Mouse (Mus musculus) macrophage (primary cell): ENCODE results near the gene Sik3. TPM values are rescaled to one million over a fixed set of nuclear protein-coding genes. Genes with fewer than 3 reads are reported as not detected.

Experiments
- H3K27ac ChIP-seq: fragments of 350-480 bp; formaldehyde crosslinking; 2 replicates; pipeline ENCODE4 v1.9.0; 2021
- H3K36me3 ChIP-seq: fragments of 350-480 bp; formaldehyde crosslinking; 2 replicates; pipeline ENCODE4 v1.9.0; 2021; ENCODE audit errors: inconsistent target
- H3K4me3 ChIP-seq: fragments of 350-480 bp; formaldehyde crosslinking; 2 replicates; pipeline ENCODE4 v1.9.0; 2021; ENCODE audit errors: inconsistent target
- H3K79me2 ChIP-seq: fragments of 350-480 bp; formaldehyde crosslinking; 2 replicates; pipeline ENCODE4 v1.9.0; 2021; ENCODE audit errors: inconsistent target
- WGBS: methylation state at CpG from one replicate; pipeline ENCODE4 v1.1.7; 2026; ENCODE audit warnings: inconsistent platforms; ENCODE audit not compliant: missing documents; 5-methylcytosine and 5-hydroxymethylcytosine counted together
- polyA plus RNA-seq: library from polyadenylated mRNA; stranded (reverse); fragments of 250-400 nt; gene quantifications from 3 replicates; pipeline ENCODE4 v1.2.4, GENCODE M21; 2018; ENCODE audit warnings: inconsistent platforms
- total RNA-seq, 78 experiments: library from RNA; depleted of rRNA; stranded (reverse); fragments of 250-400 nt; gene quantifications; 1 replicate in 9 of 78; 2 replicates in 24 of 78; 3 replicates in 43 of 78; 4 replicates in 2 of 78; pipeline ENCODE4 v1.2.4; 2018; ENCODE audit warnings: inconsistent platforms in 56 of 78

The Sik3 gene
- total RNA-seq (2018; cell fraction: chromatin; rRNA removed): 100 to 1,000 TPM in 1 of 26 experiments, 10 to 100 TPM in 25; 48.0 to 104 (median 68.7) TPM
- total RNA-seq (2018; cell fraction: cytosol; rRNA removed): 10 to 100 TPM; 28.5 to 38.5 (median 33.2) TPM
- 100 to 1,000 TPM in 1 of 26 experiments, 10 to 100 TPM in 25; 34.7 to 106 (median 47.5) TPM for total RNA-seq (2018; cell fraction: nucleus; rRNA removed)
- 23.4 to 34.1 TPM (median 27.7 TPM) in 3 replicates for polyA plus RNA-seq

DNA sequence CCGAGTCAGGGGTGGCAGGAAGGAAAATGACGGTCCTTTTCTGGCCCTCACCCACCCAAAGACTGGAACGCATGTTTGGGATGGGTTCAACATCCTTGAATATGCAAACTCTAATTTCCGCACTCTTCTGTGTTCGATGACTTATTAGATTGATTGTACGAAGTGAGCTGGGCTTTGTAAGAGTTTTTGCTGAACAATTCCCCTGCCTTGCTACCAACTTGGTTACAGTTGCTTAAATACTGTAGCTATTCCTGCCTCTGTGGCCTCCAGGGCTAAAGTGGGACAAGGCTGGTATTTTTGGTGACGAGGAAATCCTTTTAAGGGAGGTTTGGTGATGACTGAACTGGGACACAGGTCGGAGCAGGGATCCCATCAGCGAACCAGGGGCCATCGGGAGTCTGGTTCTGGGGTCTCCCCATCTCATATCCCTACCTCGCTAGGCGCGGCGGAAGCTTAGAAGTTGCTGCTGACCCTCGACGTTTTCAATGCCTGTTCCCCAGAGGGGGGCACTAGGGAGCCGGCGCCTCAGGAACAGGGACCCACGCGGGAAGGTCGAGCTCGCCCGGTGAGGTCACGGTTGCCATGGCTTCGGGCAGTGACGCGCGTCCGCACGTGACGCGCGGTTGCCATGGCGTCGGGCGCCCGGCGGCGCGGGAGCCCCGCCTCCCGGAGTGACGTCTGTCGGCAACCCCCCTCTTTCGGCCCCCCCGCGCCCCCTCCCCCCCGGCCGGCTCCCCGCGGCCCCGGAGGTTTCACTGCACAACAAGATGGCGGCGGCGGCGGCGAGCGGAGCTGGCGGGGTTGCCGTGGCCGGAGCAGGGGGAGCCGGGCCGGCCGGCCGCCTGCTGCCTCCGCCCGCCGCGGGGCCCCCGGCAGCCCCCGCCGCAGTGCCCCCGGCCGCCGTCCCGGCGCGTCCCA, at the start of gene Sik3, which contains the start of gene Pafah1b2:
Gene Sik3 (plus strand): TSS at position 730 of the 918 bp plus-strand sequence.
Gene Pafah1b2 (minus strand): TSS at position 600 of the 918 bp plus-strand sequence.
- Histone ChIP-seq H3K36me3 (no peaks in the 10 kb centered on the region), H3K79me2 (peaks cover 43% of the 10 kb centered on the region), H3K4me3 (peak within 1 kb of the TSS; percentile 67), H3K27ac (peak within 1 kb of the TSS; percentile 54)
- 6% methylated on average over 60 of the region's 78 CpGs for WGBS

GRCm38 (mm10) chr9:45963577-45963976, 49.0 kb upstream of the Sik3 start:
- 90% methylated on average over 6 of the region's 6 CpGs for WGBS
- H3K27ac ChIP-seq: no peak overlapping the region
- H3K79me2 ChIP-seq: no peaks in the 10 kb centered on the region
- peaks cover 32% of the 10 kb centered on the region for H3K36me3 ChIP-seq
- H3K4me3 ChIP-seq: no peak overlapping the region

DNA sequence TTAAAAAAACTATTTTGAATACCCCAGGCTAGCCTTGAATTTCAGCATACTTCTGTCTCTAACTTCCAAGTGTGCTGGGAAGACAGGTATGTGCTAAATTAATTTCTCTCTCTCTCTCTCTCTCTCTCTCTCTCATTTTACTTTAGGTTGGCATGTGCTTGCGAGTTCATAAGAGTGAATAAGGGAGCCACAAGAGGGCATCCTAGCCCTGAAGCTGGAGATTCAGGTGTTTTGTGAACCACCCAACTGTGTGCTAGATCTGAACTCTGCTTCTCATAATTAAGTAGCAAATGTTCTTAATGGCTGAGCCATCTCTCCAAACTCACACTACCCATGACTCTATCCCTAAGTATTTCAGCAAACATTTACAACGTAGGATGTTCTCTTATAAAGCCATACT, 35.7 kb upstream of the Sik3 start:
- no peak overlapping the region for H3K4me3 ChIP-seq
- peaks cover 40% of the 10 kb centered on the region for H3K36me3 ChIP-seq
- 100% methylated on average over 2 of the region's 2 CpGs for WGBS

GRCm38 (mm10) chr9:45979778-45980177, 32.8 kb upstream of the Sik3 start:
- no peak overlapping the region for H3K27ac ChIP-seq
- H3K4me3 ChIP-seq: no peak overlapping the region
- 100% methylated on average over 2 of the region's 2 CpGs for WGBS
- peaks cover 93% of the 10 kb centered on the region for H3K79me2 ChIP-seq
- peaks cover 11% of the 10 kb centered on the region for H3K36me3 ChIP-seq

More for the DNA sequence above, 35.7 kb upstream of the Sik3 start:
- Histone ChIP-seq H3K27ac (no peak overlapping the region), H3K79me2 (peaks cover 74% of the 10 kb centered on the region)

DNA sequence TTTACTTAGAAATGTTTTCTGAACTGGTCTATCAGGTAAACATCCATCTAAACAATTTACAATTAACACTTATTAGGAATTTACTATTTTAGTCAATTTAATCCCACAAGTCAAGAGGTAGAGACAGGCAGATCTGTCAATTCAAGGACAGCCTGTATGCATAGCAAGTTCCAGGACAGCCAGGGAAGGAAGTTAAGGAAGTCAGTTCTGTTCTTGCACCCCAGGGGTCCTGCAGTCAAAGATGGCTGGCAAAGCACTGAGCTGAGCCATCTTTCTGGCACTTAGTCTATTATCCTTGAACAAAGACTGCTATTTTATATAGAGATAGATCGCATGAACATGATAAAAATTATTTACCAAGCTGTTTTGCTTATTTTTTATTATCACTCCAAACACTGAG, 32.0 kb upstream of the Sik3 start:
- Histone ChIP-seq H3K36me3 (peaks cover 2% of the 10 kb centered on the region; the same call in 1 of the 2 replicates), H3K79me2 (peaks cover 87% of the 10 kb centered on the region), H3K27ac (no peak overlapping the region), H3K4me3 (no peak overlapping the region)
- WGBS: no CpG with 5 or more reads among the region's 1 CpGs

DNA sequence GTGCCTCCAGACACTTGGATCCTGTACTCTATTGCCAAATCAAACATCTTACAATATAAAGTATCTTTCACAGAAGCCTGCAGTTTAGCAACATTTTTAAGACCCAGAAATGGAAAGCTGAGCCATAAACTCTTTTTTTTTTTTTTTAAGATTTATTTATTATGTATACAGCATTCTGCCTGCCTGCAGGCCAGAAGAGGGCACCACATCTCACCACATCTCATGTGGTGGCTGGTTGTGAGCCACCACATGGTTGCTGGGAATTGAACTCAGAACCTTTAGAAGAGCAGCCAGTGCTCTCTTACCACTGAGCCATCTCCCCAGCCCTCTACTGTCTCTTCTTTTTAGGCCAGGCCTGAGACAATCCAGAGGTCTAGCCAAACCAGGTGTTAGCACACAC, 31.3 kb upstream of the Sik3 start:
- Histone ChIP-seq H3K79me2 (peaks cover 80% of the 10 kb centered on the region), H3K4me3 (no peak overlapping the region), H3K36me3 (no peaks in the 10 kb centered on the region), H3K27ac (no peak overlapping the region)

DNA sequence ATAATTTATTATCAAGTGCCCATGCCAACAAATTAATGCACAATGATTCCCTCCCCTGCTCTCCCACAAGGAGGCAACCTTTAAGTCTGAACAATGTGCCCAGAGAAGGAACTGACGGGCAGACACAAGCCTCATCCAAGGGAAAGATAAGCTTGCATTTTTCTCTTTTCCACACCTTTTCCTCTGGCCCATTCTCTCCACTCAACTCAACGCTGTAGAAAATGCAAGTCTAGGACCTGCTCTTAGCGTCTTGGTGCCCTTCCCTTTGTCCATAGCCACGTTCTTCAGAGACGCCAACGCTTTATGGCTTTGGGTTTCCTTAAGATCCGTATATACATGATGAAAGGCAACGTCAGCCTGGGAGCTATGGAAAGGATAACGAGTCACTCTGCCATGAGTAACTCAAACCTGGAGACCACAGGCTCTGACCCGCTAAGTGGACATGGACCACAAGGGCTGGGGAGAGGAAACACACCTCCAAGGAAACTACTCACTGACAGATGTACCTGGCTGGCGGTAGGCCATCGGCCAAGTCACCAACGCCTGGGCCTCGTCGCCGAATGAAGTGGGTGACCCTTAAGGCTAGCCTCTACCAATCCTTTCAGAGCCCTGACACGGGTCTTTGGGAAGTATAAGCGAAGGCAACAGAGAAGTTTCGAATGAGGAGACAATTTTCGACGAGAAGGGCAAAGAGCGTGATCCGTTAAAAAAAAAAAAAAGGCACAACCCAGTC, 28.8 kb upstream of the Sik3 start:
- Histone ChIP-seq H3K4me3 (peak overlapping the region; percentile 76), H3K27ac (peak overlapping the region; percentile 63), H3K79me2 (peaks cover 54% of the 10 kb centered on the region), H3K36me3 (no peaks in the 10 kb centered on the region)
- WGBS: under 1% methylated on average over 22 of the region's 23 CpGs

DNA sequence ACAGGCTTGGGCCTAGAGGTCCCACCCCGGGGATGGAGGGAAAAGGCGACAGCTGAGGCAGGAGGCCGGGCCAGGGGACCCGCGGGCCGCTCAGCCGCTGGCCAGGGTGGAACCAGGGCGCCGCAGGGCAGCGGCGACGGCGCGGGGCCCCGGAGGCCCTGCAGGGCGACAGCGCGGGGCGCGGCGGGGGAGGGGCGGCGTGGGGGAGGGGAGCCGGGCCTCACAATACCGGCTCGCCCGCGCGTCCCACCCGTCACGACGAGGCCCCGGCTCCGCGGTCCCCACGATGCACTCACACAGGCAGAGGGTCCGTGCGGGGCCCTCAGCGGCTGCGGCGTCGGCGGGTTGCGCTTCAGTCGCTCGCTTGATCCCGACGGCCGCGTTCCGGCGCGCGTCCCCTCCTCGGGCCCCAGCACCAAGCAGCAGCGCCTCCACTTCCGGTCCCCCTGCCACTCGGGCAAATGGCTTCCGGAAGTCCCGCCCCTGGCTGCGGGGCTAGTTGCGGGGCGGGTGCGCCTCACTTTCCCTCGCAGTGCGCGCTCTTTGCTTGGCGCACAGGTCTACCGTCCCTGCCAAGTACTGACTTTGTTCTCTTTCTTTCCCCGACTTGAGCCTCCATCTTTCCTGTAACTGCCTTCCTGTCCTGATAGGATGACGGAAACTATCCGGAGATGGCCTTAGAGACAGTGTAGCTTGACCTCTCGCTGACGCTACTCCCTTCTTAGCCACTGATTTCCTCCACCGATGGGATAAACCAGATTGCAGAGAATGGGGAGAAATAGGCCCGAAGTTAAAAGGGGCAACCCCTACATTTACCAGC, 28.0 kb upstream of the Sik3 start:
- no peaks in the 10 kb centered on the region for H3K36me3 ChIP-seq
- H3K27ac ChIP-seq: peak overlapping the region; percentile 73
- peak overlapping the region; percentile 76 for H3K4me3 ChIP-seq
- WGBS: under 1% methylated on average over 58 of the region's 76 CpGs
- H3K79me2 ChIP-seq: peaks cover 47% of the 10 kb centered on the region

- H3K4me3 ChIP-seq: peak overlapping the region; percentile 56
- no peaks in the 10 kb centered on the region for H3K36me3 ChIP-seq
- 1% methylated on average over 4 of the region's 4 CpGs for WGBS
- peak overlapping the region; percentile 73 for H3K27ac ChIP-seq
- peaks cover 41% of the 10 kb centered on the region for H3K79me2 ChIP-seq
These were observed 27.4 kb upstream of the Sik3 start for GRCm38 (mm10) chr9:45985229-45985567.

GRCm38 (mm10) chr9:45999009-45999408, 13.6 kb upstream of the Sik3 start:
- Histone ChIP-seq H3K36me3 (no peaks in the 10 kb centered on the region), H3K79me2 (no peaks in the 10 kb centered on the region), H3K27ac (no peak overlapping the region), H3K4me3 (no peak overlapping the region)
- WGBS: 89% methylated on average over 4 of the region's 4 CpGs

DNA sequence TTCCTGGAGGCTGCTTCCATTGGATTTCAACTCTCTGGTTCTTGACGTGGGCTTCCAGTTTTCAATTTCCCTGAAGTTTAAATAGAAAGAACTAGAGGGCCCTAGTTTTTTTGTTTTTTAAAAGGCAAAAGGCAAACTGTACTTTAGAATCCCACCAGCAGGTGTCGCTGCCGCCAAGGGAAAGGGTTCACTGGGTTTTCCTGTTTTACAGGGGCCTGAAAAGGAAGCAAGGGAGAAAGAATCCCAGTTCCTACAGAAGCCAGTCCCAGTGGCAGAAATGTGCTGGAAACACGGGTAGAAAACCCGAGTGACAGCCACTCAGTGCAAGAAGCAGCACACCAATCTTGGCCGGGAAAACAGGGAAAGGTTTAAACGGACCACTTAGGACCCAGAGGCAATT, 8.9 kb upstream of the Sik3 start:
- Histone ChIP-seq H3K79me2 (no peaks in the 10 kb centered on the region), H3K36me3 (no peaks in the 10 kb centered on the region), H3K4me3 (no peak overlapping the region), H3K27ac (no peak overlapping the region)
- WGBS: 23% methylated on average over 7 of the region's 7 CpGs

DNA sequence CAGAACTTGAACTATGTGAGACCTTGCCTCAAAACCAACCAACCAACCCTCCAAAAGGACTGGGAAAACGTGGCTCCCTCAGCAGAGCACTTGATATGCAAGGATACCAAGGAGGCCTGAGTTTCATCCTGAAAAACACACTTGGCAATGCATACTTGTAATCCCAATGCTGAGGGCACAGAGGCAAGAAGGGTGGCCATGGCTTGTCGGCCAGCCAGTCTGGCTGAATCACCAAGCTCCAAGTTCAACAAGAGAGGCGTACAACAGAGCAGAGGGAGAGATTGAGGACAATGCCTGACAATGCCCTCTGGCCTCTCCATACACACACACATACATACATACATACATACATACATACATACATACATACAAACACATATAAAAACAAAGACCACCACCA, 8.1 kb upstream of the Sik3 start:
- no peaks in the 10 kb centered on the region for H3K36me3 ChIP-seq
- no peak overlapping the region for H3K27ac ChIP-seq
- H3K79me2 ChIP-seq: no peaks in the 10 kb centered on the region
- H3K4me3 ChIP-seq: no peak overlapping the region
- WGBS: 84% methylated on average over 2 of the region's 3 CpGs

- Histone ChIP-seq H3K79me2 (no peaks in the 10 kb centered on the region), H3K4me3 (no peak overlapping the region), H3K36me3 (no peaks in the 10 kb centered on the region), H3K27ac (no peak overlapping the region)
- WGBS: 18% methylated on average over 5 of the region's 5 CpGs
These were observed 6.4 kb upstream of the Sik3 start for GRCm38 (mm10) chr9:46006224-46006623.
